ENCODE assay signal across 24 mouse cellular contexts in genomic region chr8:109413386-109413785, GRCm38 (mm10).
DNase-seq lines count a peak whose midpoint lies in the region; ATAC-seq and TF ChIP-seq lines count a peak whose summit lies in the region.
"Had no signal": no experiment of that assay in that cellular context is flagged by ENCODE, and none has a peak within 500 bp of the region (broad histone marks: within the 10 kb centered on the region; RNA-seq: fewer than 3 reads in every experiment).

No protein-coding gene starts in this region.

- peaks cover 5% of the 10 kb centered on the region; the same call in 1 of the 2 replicates for H3K4me1 ChIP-seq in midbrain, embryonic 11.5 days (ENCODE audit: control insufficient read depth, insufficient read depth, low read length)
- H3K4me1 ChIP-seq in midbrain, embryonic 13.5 days (replicated peaks): peaks cover 35% of the 10 kb centered on the region
- H3K4me1 ChIP-seq in CH12.LX (ENCODE audit: control insufficient read depth in 1 of 2, insufficient read depth in 2 of 2) (peaks cover 2 to 37% of the 10 kb centered on the region in 2 experiments; a peak in 2 of 4 replicates), ES-Bruce4 (ENCODE audit: control insufficient read depth, insufficient read depth, low read length) (no peaks in the 10 kb centered on the region), ES-E14 (ENCODE audit: control insufficient read depth in 2 of 2, insufficient read depth in 2 of 2, low read length in 2 of 2, poor library complexity in 1 of 2) (peaks cover 0 to 8% of the 10 kb centered on the region in 2 experiments; a peak in 2 of 4 replicates)

- TF ChIP-seq POLR2A in CH12.LX (IDR thresholded peaks at IDR 0.05; ENCODE audit: low read depth, low read length): no peak
- TF ChIP-seq POLR2A in ES-Bruce4 (IDR thresholded peaks at IDR 0.05; ENCODE audit: insufficient read depth, low read length): no peak

- H3K4me3 ChIP-seq in midbrain, embryonic 11.5 days (ENCODE audit: low read depth, low read length): no peak overlapping the region
- no peak overlapping the region for H3K4me3 ChIP-seq in midbrain, embryonic 13.5 days (replicated peaks)
- H3K4me3 ChIP-seq in CH12.LX (replicated peaks in 1 of 3; ENCODE audit: low read depth in 2 of 3, low read length in 2 of 3, poor library complexity in 1 of 3) (no peak overlapping the region), ES-Bruce4 (ENCODE audit: low read depth, low read length) (no peak overlapping the region), ES-E14 (ENCODE audit: insufficient read depth in 1 of 2, low read depth in 1 of 2, low read length in 2 of 2, poor library complexity in 1 of 2, severe bottlenecking in 1 of 2) (no peak overlapping the region)

- no peaks in the 10 kb centered on the region for H3K27me3 ChIP-seq in midbrain, embryonic 11.5 days (ENCODE audit: control insufficient read depth, insufficient read depth, low read length)
- H3K27me3 ChIP-seq in midbrain, embryonic 13.5 days: no peaks in the 10 kb centered on the region
- H3K27me3 ChIP-seq in CH12.LX (replicated peaks) (no peaks in the 10 kb centered on the region), ES-Bruce4 (ENCODE audit: control insufficient read depth, insufficient read depth, low read length, poor library complexity, severe bottlenecking) (peaks cover 2% of the 10 kb centered on the region; the same call in 1 of the 2 replicates)

- dilution Hi-C loops in CH12.LX (cut with MboI; ENCODE audit: extremely low pct_ligation_motif_present, extremely low pct_unique_long_range_greater_than_20kb, low sequenced_read_pairs): no loop called here

- H3K9ac ChIP-seq in midbrain, embryonic 11.5 days (ENCODE audit: low read length): no peak overlapping the region
- no peak overlapping the region for H3K9ac ChIP-seq in midbrain, embryonic 13.5 days (replicated peaks)
- no peak overlapping the region for H3K9ac ChIP-seq in CH12.LX (ENCODE audit: insufficient read depth, low read depth)
- H3K9ac ChIP-seq in ES-Bruce4 (ENCODE audit: low read depth, poor library complexity, severe bottlenecking): 0 out of 2 replicates have a peak overlapping the region, but pooled peaks have one; percentile 10
- no peak overlapping the region for H3K9ac ChIP-seq in ES-E14 (ENCODE audit: insufficient read depth, low read depth, low read length, poor library complexity, severe bottlenecking)

- in situ Hi-C loops in CH12.LX (cut with MboI; ENCODE audit: low pct_ligation_motif_present, low pct_unique_long_range_greater_than_20kb, low sequenced_read_pairs) (no loop called here), ES-E14 (cut with MboI; ENCODE audit: low sequenced_read_pairs in 2 of 2, unreplicated experiment in 2 of 2) (no loop called here)

- TF ChIP-seq CTCF in CH12.LX (conservative IDR thresholded peaks at IDR 0.05 in 1 of 2, IDR thresholded peaks at IDR 0.05 in 1 of 2; ENCODE audit: low read depth in 2 of 2, low read length in 2 of 2): no peak
- TF ChIP-seq CTCF in ES-Bruce4 (IDR thresholded peaks at IDR 0.05; ENCODE audit: low read depth, low read length): no peak

- no peaks in the 10 kb centered on the region for H3K36me3 ChIP-seq in midbrain, embryonic 11.5 days (ENCODE audit: control insufficient read depth, insufficient read depth, low read length)
- no peaks in the 10 kb centered on the region for H3K36me3 ChIP-seq in midbrain, embryonic 13.5 days
- no peaks in the 10 kb centered on the region for H3K36me3 ChIP-seq in CH12.LX (replicated peaks in 1 of 2; ENCODE audit: control insufficient read depth in 1 of 2, insufficient read depth in 1 of 2, low read length in 1 of 2)
- H3K36me3 ChIP-seq in ES-Bruce4 (ENCODE audit: control insufficient read depth, insufficient read depth, low read length, poor library complexity, severe bottlenecking): no peaks in the 10 kb centered on the region
- H3K36me3 ChIP-seq in ES-E14 (ENCODE audit: control insufficient read depth, insufficient read depth, low read length, poor library complexity, severe bottlenecking): no peaks in the 10 kb centered on the region
- H3K36me3 ChIP-seq: G1E had no signal

- no peak overlapping the region for H3K27ac ChIP-seq in midbrain, embryonic 11.5 days (ENCODE audit: low read depth, low read length)
- H3K27ac ChIP-seq in midbrain, embryonic 13.5 days: no peak overlapping the region
- H3K27ac ChIP-seq in CH12.LX (ENCODE audit: insufficient read depth, low read depth) (no peak overlapping the region), ES-Bruce4 (ENCODE audit: insufficient read depth, low read length) (no peak overlapping the region), ES-E14 (ENCODE audit: insufficient read depth, low read depth, low read length, poor library complexity, severe bottlenecking) (no peak overlapping the region)

- 91% methylated on average over 5 of the region's 5 CpGs for WGBS in midbrain, embryonic 11.5 days
- 88% methylated on average over 5 of the region's 5 CpGs for WGBS in midbrain, embryonic 13.5 days

- no peak for TF ChIP-seq RAD21 in CH12.LX (IDR thresholded peaks at IDR 0.05; ENCODE audit: low read depth, low read length)

- ATAC-seq in midbrain, embryonic 11.5 days (ENCODE audit: low FRiP score): no peak
- no peak for ATAC-seq in midbrain, embryonic 13.5 days
- ATAC-seq: activated CD4-positive, CD25-positive, alpha-beta regulatory T cell, adult 4 months; CD4-positive, CD25-positive, alpha-beta regulatory T cell, adult 4 months; Patski had no signal

- no peaks in the 10 kb centered on the region for H3K9me3 ChIP-seq in midbrain, embryonic 11.5 days (ENCODE audit: control insufficient read depth, low read length)
- H3K9me3 ChIP-seq in midbrain, embryonic 13.5 days: no peaks in the 10 kb centered on the region
- no peaks in the 10 kb centered on the region for H3K9me3 ChIP-seq in CH12.LX (replicated peaks; ENCODE audit: low read length)
- no peaks in the 10 kb centered on the region for H3K9me3 ChIP-seq in ES-Bruce4 (replicated peaks; ENCODE audit: control insufficient read depth, insufficient read depth, low read length, poor library complexity, severe bottlenecking)
- H3K9me3 ChIP-seq in ES-E14 (ENCODE audit: control insufficient read depth, insufficient read depth, low read depth, low read length): no peaks in the 10 kb centered on the region

- no peak overlapping the region for H3K4me2 ChIP-seq in midbrain, embryonic 11.5 days
- no peak overlapping the region for H3K4me2 ChIP-seq in midbrain, embryonic 13.5 days (replicated peaks)
- H3K4me2 ChIP-seq in CH12.LX (ENCODE audit: insufficient read depth, low read depth, poor library complexity, severe bottlenecking): no peak overlapping the region

- DNase-seq in midbrain, embryonic 11.5 days (ENCODE audit: low spot score, missing footprints): peak; percentile 6
- peak; percentile 39 for DNase-seq in CH12.LX (ENCODE audit: extremely low read depth)
- no peak for DNase-seq in ES-E14 (ENCODE audit: low read depth, low spot score)
- DNase-seq in frontal cortex, postnatal 10 days (ENCODE audit: low spot score in 2 of 2): no peak
- no peak for DNase-seq in yolk sac, embryonic 10.5 days (ENCODE audit: low spot score)
- DNase-seq in layer of hippocampus, adult 9-10 months (ENCODE audit: low spot score): no peak
- DNase-seq: adrenal gland, adult 2 months; adrenal gland, adult 8-10 months; adrenal gland, postnatal 10 days; adrenal gland, postnatal 14 days; adrenal gland, postnatal 25 days; adrenal gland, postnatal 36 days; B cell, adult 2 months; cerebellum, adult 11 months; cerebellum, adult 11-12 months; cerebellum, adult 18-20 months; cerebellum, adult 2 months; cerebellum, adult 8-10 months had no signal

- H3K79me2 ChIP-seq in CH12.LX (replicated peaks; ENCODE audit: control insufficient read depth, extremely low read depth, insufficient read depth, poor library complexity, severe bottlenecking): no peaks in the 10 kb centered on the region

- TF ChIP-seq EP300 in CH12.LX (IDR thresholded peaks at IDR 0.05; ENCODE audit: low read length): peak; percentile 63; the same call in 1 of the 2 replicates
- TF ChIP-seq EP300 in ES-Bruce4 (IDR thresholded peaks at IDR 0.05; ENCODE audit: insufficient read depth, low read depth, low read length): no peak

TF ChIP-seq in CH12.LX, 34 proteins besides CTCF, POLR2A, EP300 and RAD21:
- TF ChIP-seq ZNF384 (IDR thresholded peaks at IDR 0.05; ENCODE audit: low read depth, low read length) (peak; percentile 92), MYC (IDR thresholded peaks at IDR 0.05; ENCODE audit: low read depth, low read length) (0 out of 2 replicates have a peak, but pooled peaks have one; percentile 24), MAFK (IDR thresholded peaks at IDR 0.05; ENCODE audit: insufficient replicate concordance, low read length) (peak; percentile 38; the same call in 1 of the 2 replicates), BHLHE40 (IDR thresholded peaks at IDR 0.05; ENCODE audit: low read depth, low read length) (peak; percentile 89), RCOR1 (conservative IDR thresholded peaks at IDR 0.05; ENCODE audit: low read depth, low read length) (no peak), UBTF (IDR thresholded peaks at IDR 0.05; ENCODE audit: low read depth, low read length) (no peak), IRF4 (IDR thresholded peaks at IDR 0.05; ENCODE audit: low read depth, low read length) (peak; percentile 40; the same call in 1 of the 2 replicates)

TF ChIP-seq in ES-E14, 5 proteins besides CTCF, POLR2A, EP300 and RAD21:
- TF ChIP-seq ZNF384 (IDR thresholded peaks at IDR 0.05; ENCODE audit: low read depth, low read length): peak; percentile 68; the same call in 1 of the 2 replicates
- TF ChIP-seq CHD2 (IDR thresholded peaks at IDR 0.05; ENCODE audit: low read depth, low read length): no peak

Comparison
In these comparisons a context has a peak if more than half of its experiments do, and no peak if none do; other contexts are left out.
1. DNase-seq: peak in midbrain, embryonic 11.5 days (single experiment) and CH12.LX (single experiment); none in ES-E14 (single experiment), frontal cortex, postnatal 10 days (0 of 2), yolk sac, embryonic 10.5 days (single experiment) and layer of hippocampus, adult 9-10 months (single experiment).